Mouse (Mus musculus) liver, embryonic 14.5 days (tissue): Measurements from ENCODE around the gene Exph5. TPM values are rescaled to one million over a fixed set of nuclear protein-coding genes. Genes with fewer than 3 reads are reported as not detected.

Experiments used
- ATAC-seq: fragments of 200-750 bp; cut with Nextera tagmentation; 2 replicates; pipeline ENCODE4 v1.8.0; 2017; ENCODE audit warnings: moderate number of reproducible peaks, mild to moderate bottlenecking, moderate library complexity; ENCODE audit not compliant: insufficient read depth
- DNase-seq, 3 experiments: peaks; one replicate each; pipeline ENCODE4 v3.0.0-alpha.2; 2012 to 2013; ENCODE audit warnings: low read depth in 3 of 3, low spot score in 3 of 3
- H3K27ac ChIP-seq: fragments of 300-500 bp; sonication (generic); 2 replicates; pipeline ENCODE4 v1.5.1; 2014; ENCODE audit warnings: moderate library complexity, mild to moderate bottlenecking, control low read depth, inconsistent platforms
- H3K27me3 ChIP-seq: fragments of 300-500 bp; sonication (generic); 2 replicates; pipeline ENCODE4 v1.6.1; 2014; ENCODE audit warnings: mild to moderate bottlenecking, low read length, moderate library complexity; ENCODE audit not compliant: control insufficient read depth, insufficient read depth
- H3K36me3 ChIP-seq: fragments of 300-500 bp; sonication (generic); replicated peaks from 2 replicates; pipeline ENCODE4 v1.6.1; 2014; ENCODE audit warnings: low read depth; ENCODE audit not compliant: control insufficient read depth, insufficient read depth
- H3K4me1 ChIP-seq, 2 experiments: fragments of 200-500 bp in 1 of 2; fragments of 300-500 bp in 1 of 2; sonication (generic) in 1 of 2; replicated peaks; 2 replicates each; pipeline ENCODE4 v1.6.1; 2012 to 2014; ENCODE audit warnings: antibody characterized with exemption in 1 of 2, inconsistent platforms in 1 of 2, low read length in 1 of 2; ENCODE audit not compliant: control insufficient read depth in 2 of 2, insufficient read depth in 2 of 2
- H3K4me2 ChIP-seq: fragments of 300-500 bp; sonication (generic); 2 replicates; pipeline ENCODE4 v1.6.1; 2014; ENCODE audit warnings: low read depth, mild to moderate bottlenecking, control low read depth, moderate library complexity
- H3K4me3 ChIP-seq, 2 experiments: fragments of 200-500 bp in 1 of 2; fragments of 300-500 bp in 1 of 2; sonication (generic) in 1 of 2; 2 replicates each; pipeline ENCODE4 v1.5.1; 2012 to 2014; ENCODE audit warnings: low read depth in 2 of 2, low read length in 2 of 2, mild to moderate bottlenecking in 2 of 2, control low read depth in 1 of 2, inconsistent platforms in 1 of 2, moderate library complexity in 1 of 2; ENCODE audit not compliant: insufficient read depth in 1 of 2
- H3K9ac ChIP-seq: fragments of 300-500 bp; sonication (generic); replicated peaks from 2 replicates; pipeline ENCODE4 v1.6.1; 2014; ENCODE audit warnings: mild to moderate bottlenecking, control low read depth, moderate library complexity
- H3K9me3 ChIP-seq: fragments of 300-500 bp; sonication (generic); 2 replicates; pipeline ENCODE4 v1.6.1; 2016; ENCODE audit warnings: low read length, mixed read lengths; ENCODE audit not compliant: control insufficient read depth
- CTCF ChIP-seq: IDR thresholded peaks from 2 replicates; pipeline ENCODE4 v1.5.1; 2016; ENCODE audit warnings: antibody characterized with exemption, low read depth, control low read depth
- EP300 ChIP-seq: IDR thresholded peaks from 2 replicates; pipeline ENCODE4 v1.6.1; 2016; ENCODE audit warnings: antibody characterized with exemption, low read depth
- WGBS: fragments of 180-500 bp; shearing (Covaris S2); extraction: QIAGEN DNeasy Blood & Tissue Kit; methylation state at CpG from one replicate; pipeline ENCODE4 v1.1.7; 2014; ENCODE audit not compliant: insufficient replicate concordance; 5-methylcytosine and 5-hydroxymethylcytosine counted together
- microRNA-seq: library from miRNA; unstranded; fragments of <30 nt; microRNA quantifications from one replicate; pipeline ENCODE4, GENCODE M21; 2016
- polyA plus RNA-seq, 2 experiments: library from polyadenylated mRNA; depleted of rRNA in 1 of 2; stranded (reverse) in 1 of 2; unstranded in 1 of 2; fragments of >200 nt; fragmentation: Nextera tagmentation in 1 of 2; extraction: Ambion mirVana in 1 of 2; gene quantifications; 2 replicates each; pipeline versions ENCODE4 v1.2.1 to v1.2.3; 2012 to 2014

The Exph5 gene
- polyA plus RNA-seq, 2 experiments = 0.13 to 0.37 TPM

GRCm38 (mm10) chr9:53408953-53409361, 107.5 kb downstream of the Exph5 start:
- H3K9me3 ChIP-seq = no peaks in the 10 kb centered on the region
- ATAC-seq (peak; percentile 14; the same call in 1 of the 2 replicates), DNase-seq (no peak)
- no peak for TF ChIP-seq EP300
- TF ChIP-seq CTCF = no peak
- peaks cover 18 to 33% of the 10 kb centered on the region in 2 experiments for H3K4me1 ChIP-seq
- 81% methylated on average over 2 of the region's 2 CpGs for WGBS
- no peaks in the 10 kb centered on the region for H3K27me3 ChIP-seq
- no peak overlapping the region; the same call in 1 of the 2 replicates for H3K4me2 ChIP-seq
- H3K9ac ChIP-seq = no peak overlapping the region
- no peak overlapping the region for H3K4me3 ChIP-seq
- H3K36me3 ChIP-seq = no peaks in the 10 kb centered on the region
- H3K27ac ChIP-seq = no peak overlapping the region; the same call in 1 of the 2 replicates

GRCm38 (mm10) chr9:53409427-53409826, 108.0 kb downstream of the Exph5 start:
- DNase-seq = peak in 2 of 3 experiments; percentile 16 to 25
- TF ChIP-seq EP300 (peak; percentile 51), CTCF (no peak)
- WGBS = 33% methylated on average over 3 of the region's 3 CpGs
- Histone ChIP-seq H3K4me2 (peak overlapping the region; percentile 49), H3K27me3 (no peaks in the 10 kb centered on the region), H3K4me3 (no peak overlapping the region), H3K4me1 (peaks cover 18 to 33% of the 10 kb centered on the region in 2 experiments), H3K9ac (peak overlapping the region; percentile 32; the same call in 1 of the 2 replicates), H3K27ac (peak overlapping the region; percentile 14; the same call in 1 of the 2 replicates), H3K36me3 (no peaks in the 10 kb centered on the region), H3K9me3 (no peaks in the 10 kb centered on the region)
- ATAC-seq = peak; percentile 88

- Histone ChIP-seq H3K36me3 (no peaks in the 10 kb centered on the region), H3K9ac (peak overlapping the region; percentile 39), H3K9me3 (no peaks in the 10 kb centered on the region), H3K4me1 (peaks cover 5 to 24% of the 10 kb centered on the region in 2 experiments; a peak in 3 of 4 replicates), H3K4me3 (peak overlapping the region; percentile 31; a peak in 2 of 4 replicates), H3K27me3 (no peaks in the 10 kb centered on the region), H3K4me2 (peak overlapping the region; percentile 66), H3K27ac (peak overlapping the region; percentile 85)
- TF ChIP-seq EP300 (peak; percentile 85), CTCF (no peak)
- WGBS = 10% methylated on average over 9 of the region's 9 CpGs
- DNase-seq (peak; percentile 65 to 66 (median 66)), ATAC-seq (peak; percentile 98)
Observed at GRCm38 (mm10) chr9:53422133-53422896, 120.8 kb downstream of the Exph5 start.

GRCm38 (mm10) chr9:53426726-53427125, 125.3 kb downstream of the Exph5 start:
- H3K27ac ChIP-seq = no peak overlapping the region
- DNase-seq (no peak), ATAC-seq (peak; percentile 34; the same call in 1 of the 2 replicates)
- no peak overlapping the region for H3K9ac ChIP-seq
- 62% methylated on average over 3 of the region's 3 CpGs for WGBS
- H3K4me1 ChIP-seq = peaks cover 3 to 24% of the 10 kb centered on the region in 2 experiments; a peak in 3 of 4 replicates
- H3K27me3 ChIP-seq = no peaks in the 10 kb centered on the region
- H3K9me3 ChIP-seq = no peaks in the 10 kb centered on the region
- H3K4me2 ChIP-seq = no peak overlapping the region
- no peaks in the 10 kb centered on the region for H3K36me3 ChIP-seq
- H3K4me3 ChIP-seq = no peak overlapping the region
- no peak for TF ChIP-seq CTCF
- no peak for TF ChIP-seq EP300

Small RNAs within 50 kb of the gene (microRNA-seq; reads per million reads assigned to microRNA genes)
- gene Mir130c = not detected

Other genes starting within 250 kb of the Exph5 start
- 3.5 and 7.0 TPM in 2 replicates for gene Ddx10, start 53.6 kb upstream of the Exph5 start, polyA plus RNA-seq (2012; rRNA removed)
- gene Ddx10, start 53.6 kb upstream of the Exph5 start, polyA plus RNA-seq (2014; fragmentation: Nextera tagmentation; extraction: Ambion mirVana) = 14.1 and 14.6 TPM in 2 replicates
- 0.96 and 1.5 TPM in 2 replicates for gene Kdelc2, start 82.4 kb downstream of the Exph5 start, polyA plus RNA-seq (2012; rRNA removed)
- 2.3 and 3.0 TPM in 2 replicates for gene Kdelc2, start 82.4 kb downstream of the Exph5 start, polyA plus RNA-seq (2014; fragmentation: Nextera tagmentation; extraction: Ambion mirVana)
- 0.12 and 0.64 TPM in 2 replicates for gene 4930550C14Rik, start 100.7 kb downstream of the Exph5 start, polyA plus RNA-seq (2012; rRNA removed)
- 0.86 and 2.4 TPM in 2 replicates for gene 4930550C14Rik, start 100.7 kb downstream of the Exph5 start, polyA plus RNA-seq (2014; fragmentation: Nextera tagmentation; extraction: Ambion mirVana)
- gene Atm, start 235.1 kb downstream of the Exph5 start, polyA plus RNA-seq (2012; rRNA removed) = 2.7 and 3.7 TPM in 2 replicates
- gene Atm, start 235.1 kb downstream of the Exph5 start, polyA plus RNA-seq (2014; fragmentation: Nextera tagmentation; extraction: Ambion mirVana) = 3.5 and 4.0 TPM in 2 replicates
- 3.7 and 5.1 TPM in 2 replicates for gene Npat, start 235.4 kb downstream of the Exph5 start, polyA plus RNA-seq (2012; rRNA removed)
- 10.3 and 10.4 TPM in 2 replicates for gene Npat, start 235.4 kb downstream of the Exph5 start, polyA plus RNA-seq (2014; fragmentation: Nextera tagmentation; extraction: Ambion mirVana)